Mouse (Mus musculus): ENCODE measurements around the gene Abcg5.
A peak's percentile ranks its signal among the peaks of the same experiment; 100 is the strongest.

Abcg5 gene

DNA sequence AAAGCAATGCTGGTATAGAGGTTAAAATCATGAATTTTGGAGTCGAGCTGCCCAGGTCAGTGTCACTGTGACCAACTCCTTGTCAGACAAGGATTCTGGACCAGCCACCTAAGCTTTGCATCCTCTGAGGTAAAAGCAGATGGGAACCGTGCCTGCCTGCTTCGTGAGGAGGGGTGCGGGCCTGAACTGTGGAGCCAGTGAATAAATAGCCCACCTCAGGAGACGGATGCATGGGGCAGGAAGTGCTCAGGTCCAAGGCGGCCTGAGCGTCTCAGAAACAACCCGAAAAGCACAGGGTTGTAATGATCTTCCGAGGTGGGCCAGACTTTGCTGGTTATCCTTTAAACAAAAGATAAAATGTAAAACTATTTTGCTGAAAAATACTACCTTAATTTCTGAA lies 37.7 kb downstream of the Abcg5 start:
- DNase-seq (ENCODE audit: low read depth, low spot score): no peak

DNA sequence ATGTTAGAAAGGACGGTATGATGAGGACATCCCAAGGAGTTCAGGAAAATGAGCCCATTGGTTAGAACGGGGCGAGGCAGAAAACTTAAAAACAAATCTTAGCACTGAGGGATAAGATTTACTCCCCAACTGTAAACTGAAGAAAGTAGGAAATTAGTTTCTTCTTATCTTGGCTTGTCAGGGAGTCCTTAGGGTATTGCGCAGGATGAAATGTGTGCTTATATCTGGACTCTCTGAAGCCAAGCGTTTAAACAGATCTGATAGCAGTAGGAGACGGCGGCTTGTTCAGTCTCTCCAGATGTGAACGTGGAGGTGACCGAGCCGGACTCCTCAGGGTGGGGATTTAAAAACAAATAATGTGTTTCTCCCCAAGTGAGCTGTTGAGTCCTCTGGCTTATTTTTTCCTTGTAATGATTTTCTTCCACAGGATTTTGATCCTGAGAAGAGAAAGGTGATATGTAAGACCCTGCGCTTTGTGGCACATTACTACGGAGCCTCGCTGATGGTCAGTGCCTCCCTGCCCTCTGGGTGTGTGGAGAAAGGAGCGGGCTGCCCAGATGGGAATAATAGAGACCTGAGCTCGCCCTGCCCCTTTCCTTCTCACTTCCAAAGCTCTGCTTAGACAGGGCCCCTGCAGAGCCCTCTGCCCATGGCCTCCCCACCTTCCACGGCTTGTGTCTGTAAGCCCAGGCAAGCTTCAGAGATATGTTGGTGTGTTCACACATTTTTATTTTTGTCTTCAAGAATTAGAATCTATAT lies 38.3 kb downstream of the Abcg5 start:
- no peak for DNase-seq (ENCODE audit: low read depth, low spot score)

DNA sequence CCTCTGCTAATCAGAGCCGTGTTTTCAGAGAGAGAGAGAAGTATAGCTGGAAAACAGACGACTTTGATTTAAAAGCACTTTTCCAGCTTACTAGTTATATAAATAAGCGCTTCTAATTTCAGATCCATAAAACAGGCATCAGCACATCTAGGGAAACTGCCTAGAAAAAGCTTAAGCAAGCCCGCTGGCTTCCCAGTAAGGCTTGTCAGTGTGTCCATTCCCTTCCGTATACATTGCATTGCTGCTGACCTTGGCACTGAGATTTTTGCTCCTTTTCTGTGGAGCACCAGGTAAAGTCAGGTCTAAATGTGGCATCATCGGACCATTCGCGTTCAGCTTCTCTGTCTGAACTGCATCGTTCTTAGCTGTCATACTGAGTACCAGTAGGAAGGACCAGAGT lies 40.5 kb downstream of the Abcg5 start:
- no peak for DNase-seq (ENCODE audit: low read depth, low spot score)

DNA sequence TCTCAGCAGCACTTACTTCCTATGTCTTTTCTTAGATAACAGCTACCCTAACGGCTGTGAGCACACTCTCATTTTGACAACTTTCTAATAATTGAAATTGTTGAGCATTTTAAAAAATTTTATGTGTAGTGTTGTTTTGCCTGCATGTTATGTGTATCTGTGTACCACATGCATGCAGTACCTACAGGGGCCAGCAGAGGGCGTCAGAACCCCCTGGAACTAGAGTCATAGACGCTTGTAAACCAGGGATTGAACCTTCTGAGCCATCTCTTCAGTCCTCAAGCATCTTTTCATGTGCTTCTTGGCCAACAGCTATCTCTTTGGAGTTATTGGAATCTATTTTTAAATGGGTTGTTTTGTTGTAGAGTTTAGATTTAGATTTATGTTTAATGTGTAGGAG lies 40.9 kb downstream of the Abcg5 start:
- DNase-seq (ENCODE audit: low read depth, low spot score): no peak

DNA sequence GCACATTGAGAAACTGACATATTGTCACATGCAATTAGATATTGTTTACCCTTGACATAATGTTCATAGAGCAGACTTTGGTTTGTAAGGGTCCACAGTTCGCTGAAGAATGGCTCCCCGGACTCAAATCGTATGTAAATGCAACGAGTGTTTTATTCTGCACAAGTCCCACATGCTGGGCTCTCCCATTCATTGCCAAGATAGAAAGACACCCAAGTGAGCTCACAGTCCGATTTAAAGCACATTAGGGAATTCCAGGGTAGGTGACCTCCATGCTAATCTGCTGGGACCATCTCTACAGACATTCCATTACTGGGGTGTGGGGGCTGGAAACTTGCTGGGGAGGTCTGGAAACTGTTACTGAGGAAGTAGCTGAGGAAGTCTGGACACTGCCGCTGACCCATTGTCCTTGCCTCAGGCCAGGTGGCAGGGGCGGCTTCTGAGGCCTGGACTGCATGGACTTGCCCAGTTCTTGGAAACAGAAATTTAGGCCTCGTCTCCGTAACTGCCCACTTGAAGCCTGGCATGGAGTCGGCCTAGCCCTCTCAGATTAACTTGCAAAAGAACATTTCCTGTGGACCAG lies 42.9 kb downstream of the Abcg5 start:
- DNase-seq (ENCODE audit: low read depth, low spot score): no peak

DNA sequence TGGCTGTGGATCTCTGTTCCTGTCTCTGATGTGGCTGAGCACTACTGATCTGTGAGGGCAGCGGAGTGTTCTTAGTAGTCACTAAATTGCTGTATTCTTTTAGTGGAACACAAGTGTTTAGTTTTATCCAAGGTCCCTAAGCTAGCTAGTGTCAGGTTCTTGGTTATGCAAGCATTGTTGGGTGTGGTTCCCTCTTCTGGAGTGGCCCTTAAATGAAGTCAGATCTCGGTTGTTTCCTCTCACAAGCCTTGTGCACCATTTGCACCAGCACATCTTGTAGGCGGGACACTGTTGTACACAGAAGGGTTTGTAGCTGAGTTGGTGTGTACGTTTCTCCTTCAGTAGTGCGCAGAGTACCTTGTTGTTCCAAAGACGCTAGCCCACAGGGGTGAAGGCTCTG lies 44.8 kb downstream of the Abcg5 start:
- DNase-seq (ENCODE audit: low read depth, low spot score): no peak

DNA sequence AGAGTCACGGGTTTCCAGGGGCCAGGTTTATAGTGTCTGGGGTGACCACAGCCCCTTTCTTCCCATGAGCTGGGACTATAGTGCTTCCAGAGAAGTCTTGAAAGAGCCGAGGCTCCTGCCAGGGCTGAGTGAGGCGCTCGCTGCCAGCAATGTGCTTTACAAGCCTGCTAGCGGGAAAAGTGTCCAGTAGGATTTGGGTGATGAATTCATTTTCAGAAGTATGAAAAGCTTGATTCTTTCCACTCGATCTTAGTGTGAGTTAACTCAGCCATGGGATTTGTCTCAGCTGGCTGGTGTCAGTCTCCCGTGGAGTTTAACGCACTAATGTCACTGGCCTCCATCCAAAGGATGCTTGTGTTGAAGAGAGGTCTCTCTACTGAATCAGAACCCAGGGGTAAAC lies 46.5 kb downstream of the Abcg5 start:
- DNase-seq (ENCODE audit: low read depth, low spot score): no peak

DNA sequence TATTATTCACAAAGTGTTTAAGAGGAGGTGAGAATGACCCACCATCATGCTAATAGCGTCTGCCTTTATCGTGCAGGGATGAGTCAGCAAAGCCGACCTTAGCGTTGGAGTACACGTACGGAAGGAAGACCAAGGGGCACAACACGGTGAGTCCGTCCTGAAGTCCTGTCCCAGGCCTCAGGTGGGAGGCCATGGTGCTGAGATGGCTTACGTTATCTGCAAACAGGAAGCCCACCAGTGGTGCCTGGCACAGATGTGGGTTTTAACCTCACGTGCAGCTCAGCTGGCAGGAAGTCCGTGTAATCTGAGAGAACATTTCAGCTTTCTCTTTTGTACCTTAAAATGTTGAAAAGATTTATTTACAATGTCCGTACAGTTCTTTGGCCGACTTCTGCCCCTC lies 49.4 kb downstream of the Abcg5 start:
- no peak for DNase-seq (ENCODE audit: low read depth, low spot score)

DNA sequence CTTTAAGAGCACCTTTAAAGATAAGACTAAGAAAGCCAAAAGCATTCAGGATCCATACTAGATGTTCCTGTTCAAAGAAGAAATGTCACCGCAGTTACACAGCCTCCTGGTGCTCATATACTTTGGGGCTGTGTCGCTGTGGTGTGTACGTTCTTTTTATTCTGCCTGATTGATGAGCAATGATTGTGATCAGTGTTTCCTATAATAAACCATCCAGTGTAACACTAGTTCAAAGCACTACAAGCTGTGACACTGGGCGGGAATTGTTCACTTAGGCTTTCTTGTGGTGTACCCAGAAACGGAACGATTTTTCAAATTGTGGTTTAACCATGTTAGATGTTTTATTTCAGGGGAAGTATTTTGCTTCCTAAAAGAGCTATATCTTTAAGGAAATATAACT lies 51.0 kb downstream of the Abcg5 start:
- no peak for DNase-seq (ENCODE audit: low read depth, low spot score)

DNA sequence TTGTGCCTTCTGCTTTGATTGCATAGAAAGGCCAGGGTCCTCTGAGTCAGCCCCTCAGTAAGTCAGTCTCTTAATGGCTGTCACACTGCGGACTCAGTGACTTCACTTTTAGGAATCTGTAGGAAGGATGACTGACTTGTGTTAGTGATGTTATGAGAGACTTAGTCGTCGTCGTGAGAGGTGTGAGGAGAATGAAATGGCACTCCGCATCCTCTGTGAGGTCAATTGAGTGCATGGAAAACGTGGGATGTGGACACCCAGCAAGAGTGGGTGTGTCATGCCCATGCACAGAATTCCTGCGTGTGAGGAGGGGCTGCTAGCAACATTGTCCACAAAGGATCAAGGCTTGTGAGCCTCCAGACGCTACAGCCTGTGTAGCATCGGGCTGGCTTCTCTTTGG lies 54.2 kb downstream of the Abcg5 start:
- DNase-seq (ENCODE audit: low read depth, low spot score): no peak

DNA sequence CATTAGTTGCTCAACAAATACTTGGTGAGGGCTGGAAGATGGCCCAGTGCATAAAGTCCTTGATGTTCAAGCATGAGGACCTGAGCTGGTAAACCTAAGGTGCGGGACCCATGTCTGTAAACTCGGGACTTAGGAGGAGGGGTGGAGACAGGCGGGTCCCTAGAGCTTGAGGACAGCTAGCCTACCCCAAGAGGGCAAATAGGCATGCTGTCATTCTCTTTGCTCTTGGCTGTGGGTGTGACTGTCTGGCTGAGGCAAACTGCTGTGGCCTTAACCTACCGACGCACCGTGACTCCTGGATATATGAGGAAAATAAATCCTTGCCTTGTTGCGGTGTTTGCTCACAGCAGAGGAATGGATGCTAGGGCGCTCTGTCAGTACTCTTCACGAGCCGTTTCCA lies 55.1 kb downstream of the Abcg5 start:
- DNase-seq (ENCODE audit: low read depth, low spot score): no peak

DNA sequence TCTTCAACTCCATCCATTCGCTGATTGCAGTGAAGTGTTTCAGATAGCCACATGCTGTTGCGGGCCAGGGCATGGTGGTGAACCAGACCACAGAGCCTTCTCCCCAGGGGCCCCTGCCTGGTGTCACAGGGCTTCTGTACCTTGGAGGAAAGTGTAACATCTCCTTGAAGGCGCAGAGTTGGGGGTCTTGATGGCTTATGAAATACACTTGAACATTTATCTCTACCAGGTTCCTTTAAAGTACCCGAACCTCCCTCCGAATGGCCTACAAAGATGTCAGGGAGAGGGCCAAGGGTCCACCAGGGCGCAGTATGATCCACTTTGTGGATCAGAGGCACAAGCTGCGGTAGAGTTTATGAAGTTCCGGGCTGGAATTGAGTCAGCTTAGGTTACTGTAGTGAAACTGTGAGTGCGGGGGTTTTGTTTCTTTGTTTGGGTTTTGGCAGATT lies 55.9 kb downstream of the Abcg5 start:
- DNase-seq (ENCODE audit: low read depth, low spot score): no peak

DNA sequence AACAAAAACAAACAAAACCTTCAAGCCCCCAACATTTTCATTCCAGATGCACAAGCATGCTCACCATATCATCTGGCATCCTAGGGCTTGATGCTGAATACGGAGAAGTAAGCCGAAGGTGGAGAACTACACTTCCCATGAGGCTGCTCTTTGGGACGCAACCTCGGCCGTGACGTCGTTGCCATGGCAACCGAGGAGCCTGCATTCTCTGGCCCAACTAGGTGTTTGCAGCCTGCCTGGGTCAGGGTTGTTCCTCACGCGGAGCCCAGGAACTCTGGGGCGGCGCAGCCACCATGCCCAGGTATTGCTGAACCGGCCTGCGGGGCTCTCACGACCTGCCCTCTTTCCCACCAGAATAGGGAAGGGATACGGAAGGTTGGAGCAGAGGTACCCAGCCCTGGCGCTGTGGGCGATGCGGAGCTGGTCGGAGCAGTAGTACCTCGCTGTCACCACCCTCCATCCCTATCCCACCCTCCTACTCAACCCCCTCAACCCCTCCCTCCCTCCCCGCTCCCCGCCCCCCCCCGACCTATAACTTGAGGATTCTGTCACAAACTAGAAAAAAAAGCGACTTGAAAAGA lies 56.4 kb downstream of the Abcg5 start, which contains the start of gene Dync2li1:
Gene Dync2li1, plus strand, starts transcription at position 221 of the 581 bp plus-strand sequence.
- DNase-seq (ENCODE audit: low read depth, low spot score): peak; percentile 95

DNA sequence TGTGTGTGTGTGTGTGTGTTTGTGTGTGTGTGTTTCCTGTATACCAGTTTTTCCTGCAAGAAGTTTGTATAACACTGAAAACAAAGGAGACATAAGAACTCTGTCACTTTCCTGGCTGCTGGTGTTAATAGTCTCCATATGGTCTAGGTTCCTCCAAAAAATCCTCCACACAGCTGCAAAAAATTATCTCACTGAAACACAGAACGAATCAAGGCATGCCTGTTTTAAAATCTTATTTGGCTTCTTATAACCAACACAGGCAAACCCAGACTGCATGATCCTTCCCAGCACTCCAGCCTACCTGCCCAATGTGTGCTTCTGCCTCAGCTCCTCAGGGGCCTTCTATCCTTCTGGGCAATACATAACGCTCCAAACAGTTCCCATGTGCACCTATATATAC lies 59.9 kb downstream of the Abcg5 start:
- DNase-seq (ENCODE audit: low read depth, low spot score): no peak

DNA sequence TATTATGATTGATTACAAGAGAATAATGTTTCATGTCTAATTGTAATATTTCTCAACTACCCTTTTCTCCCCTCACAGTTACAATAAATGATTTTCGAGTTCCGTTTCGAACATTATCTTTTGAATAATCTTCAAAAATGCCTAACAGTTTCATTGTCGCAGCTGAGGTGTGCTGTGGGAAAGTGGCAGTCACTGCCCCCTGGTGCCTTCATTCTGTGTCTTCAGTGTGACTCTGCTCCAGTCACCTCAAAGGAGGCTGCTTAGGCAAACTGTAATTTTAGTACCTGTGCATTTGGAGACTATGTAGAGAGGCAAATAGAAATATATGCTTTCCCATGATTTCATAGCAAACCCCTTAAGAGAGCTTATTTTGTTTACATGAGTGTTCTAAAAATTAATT lies 60.8 kb downstream of the Abcg5 start:
- DNase-seq (ENCODE audit: low read depth, low spot score): no peak

DNA sequence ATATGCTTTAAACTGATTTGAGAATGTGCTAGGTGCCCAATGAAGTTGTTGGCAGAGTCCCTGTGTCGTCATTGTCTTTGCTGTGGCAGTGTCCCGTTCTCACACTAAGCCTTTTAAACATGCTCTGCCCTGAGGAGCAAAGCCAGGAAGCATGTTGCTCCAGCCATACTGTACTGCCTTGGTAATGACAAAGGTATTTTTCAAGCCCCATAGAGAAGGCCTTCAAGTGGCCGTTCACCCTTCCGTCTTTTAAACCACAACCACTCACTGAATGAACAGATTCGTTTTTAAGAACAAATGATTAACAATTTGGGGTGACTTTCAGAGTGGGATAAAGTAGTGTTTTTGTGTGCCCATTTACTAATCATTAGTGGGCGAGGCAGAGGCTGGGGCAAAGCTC lies 61.6 kb downstream of the Abcg5 start:
- DNase-seq (ENCODE audit: low read depth, low spot score): no peak

DNA sequence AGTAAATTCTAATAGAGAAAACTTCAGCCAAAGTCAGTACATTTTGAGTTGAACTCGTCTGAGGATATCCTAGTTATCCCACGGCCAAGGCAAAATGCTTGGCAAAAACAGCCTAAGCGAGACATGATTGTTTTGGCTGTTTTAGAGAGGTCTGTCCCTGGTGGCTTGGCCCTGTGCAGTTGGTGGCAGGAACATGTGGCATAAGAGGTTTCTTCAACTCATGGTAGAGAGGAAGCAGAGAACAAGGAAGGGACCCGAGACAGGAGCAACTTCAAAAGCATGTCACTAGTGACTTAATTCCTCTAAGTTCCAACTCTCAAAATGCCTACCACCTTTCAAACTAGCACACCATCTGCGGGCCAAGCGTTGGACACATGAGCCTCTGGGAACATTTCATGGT lies 62.2 kb downstream of the Abcg5 start:
- no peak for DNase-seq (ENCODE audit: low read depth, low spot score)

DNA sequence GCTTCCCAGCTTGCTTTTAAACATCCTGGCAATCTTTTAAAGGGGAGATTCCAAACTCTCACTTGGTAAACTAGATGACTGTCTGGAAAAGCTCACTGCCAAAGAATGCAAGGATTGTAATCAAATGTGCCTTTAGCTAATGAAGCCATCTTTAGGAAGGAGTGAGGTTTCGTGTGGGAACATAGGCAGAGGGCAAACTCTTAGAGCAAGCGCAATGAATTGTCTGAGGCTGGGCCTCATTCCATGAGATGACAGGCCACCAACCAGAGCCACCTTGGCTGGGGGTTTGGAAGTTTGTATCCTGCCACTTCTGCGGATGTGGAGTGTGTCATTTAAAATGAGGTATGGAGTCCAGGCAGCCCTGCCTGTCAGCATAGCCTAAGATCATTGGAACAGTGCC lies 62.7 kb downstream of the Abcg5 start:
- no peak for DNase-seq (ENCODE audit: low read depth, low spot score)

DNA sequence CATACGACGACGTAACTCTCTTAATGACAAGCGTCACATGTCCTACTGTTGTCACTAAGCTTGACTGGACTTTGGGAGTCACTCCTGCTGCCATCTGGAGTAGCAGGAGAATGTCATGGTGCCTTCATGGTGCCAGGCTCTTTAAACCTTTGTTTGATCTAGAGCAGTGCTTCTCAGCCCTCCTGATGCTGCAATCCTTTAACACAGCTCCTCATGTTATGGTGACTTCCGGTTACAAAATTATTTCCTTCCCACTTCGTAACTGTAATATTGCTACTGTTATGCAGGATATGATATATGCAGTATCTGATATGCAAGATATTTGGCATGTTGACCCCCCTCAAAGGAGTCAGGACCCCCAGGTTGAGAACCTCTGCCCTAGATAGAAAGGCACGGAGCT lies 63.7 kb downstream of the Abcg5 start:
- DNase-seq (ENCODE audit: low read depth, low spot score): no peak

DNA sequence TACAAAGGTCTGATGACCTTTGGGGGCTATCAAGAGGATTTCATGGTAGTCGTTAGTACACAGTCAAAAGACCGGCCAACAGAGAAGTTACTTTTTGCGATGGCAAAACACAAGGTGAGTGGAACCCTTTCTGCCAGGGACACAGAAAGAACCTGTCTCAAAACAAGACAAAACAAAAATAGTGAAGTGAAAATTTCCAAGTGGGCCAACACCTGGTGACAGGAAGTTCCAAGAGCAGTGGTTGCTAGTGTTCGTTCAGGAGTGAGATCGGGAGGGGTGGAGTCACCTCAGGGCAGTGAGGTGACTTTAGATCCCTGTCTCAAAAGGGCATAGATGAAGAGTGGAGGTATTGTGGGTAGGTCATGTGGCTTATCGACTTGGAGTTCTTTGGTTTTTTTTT lies 64.9 kb downstream of the Abcg5 start:
- DNase-seq (ENCODE audit: low read depth, low spot score): no peak

DNA sequence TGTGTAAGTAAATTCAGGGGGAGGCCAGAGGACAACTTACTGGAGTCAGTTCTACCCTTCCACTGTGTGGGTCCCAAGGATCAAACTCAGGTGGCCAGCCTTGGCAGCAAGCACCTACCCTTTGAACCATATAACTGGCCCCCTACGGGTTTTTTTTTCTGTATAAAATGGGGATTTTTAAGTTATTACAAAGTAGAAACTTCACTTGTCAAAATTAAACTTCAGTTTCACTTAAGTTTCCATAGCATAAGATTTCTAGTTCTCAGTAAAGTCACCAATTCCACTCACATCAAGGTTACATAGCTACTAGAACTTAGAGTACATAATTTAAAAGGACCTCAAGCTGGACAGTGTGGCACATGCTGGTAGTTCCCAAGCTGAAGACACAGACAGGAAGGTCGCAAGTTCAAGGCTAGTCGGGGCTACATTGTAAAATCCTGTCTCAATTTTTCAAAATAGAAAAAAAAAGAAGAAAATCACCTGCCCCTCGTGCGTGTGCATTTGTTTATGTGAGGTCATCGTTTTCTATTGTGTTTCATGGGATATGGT lies 66.2 kb downstream of the Abcg5 start:
- no peak for DNase-seq (ENCODE audit: low read depth, low spot score)

DNA sequence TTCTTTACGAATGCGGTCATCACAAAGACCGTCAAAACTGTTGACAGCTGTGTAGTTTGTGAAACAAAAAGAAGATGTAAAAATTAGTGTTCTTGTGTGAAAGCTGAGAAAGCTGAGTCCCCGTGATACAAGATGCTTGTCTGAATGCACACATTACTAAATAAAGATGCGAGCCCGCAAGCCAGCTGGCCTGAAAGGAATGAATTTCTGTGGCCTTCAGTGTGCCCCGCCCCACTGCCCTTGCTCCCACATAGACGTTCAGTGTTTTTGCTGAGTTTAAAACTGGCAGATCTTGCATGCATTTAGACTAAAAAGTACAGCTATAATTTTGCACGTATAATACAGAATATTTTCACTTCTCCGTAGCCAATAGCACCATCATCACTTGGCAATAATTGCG lies 67.0 kb downstream of the Abcg5 start:
- no peak for DNase-seq (ENCODE audit: low read depth, low spot score)

DNA sequence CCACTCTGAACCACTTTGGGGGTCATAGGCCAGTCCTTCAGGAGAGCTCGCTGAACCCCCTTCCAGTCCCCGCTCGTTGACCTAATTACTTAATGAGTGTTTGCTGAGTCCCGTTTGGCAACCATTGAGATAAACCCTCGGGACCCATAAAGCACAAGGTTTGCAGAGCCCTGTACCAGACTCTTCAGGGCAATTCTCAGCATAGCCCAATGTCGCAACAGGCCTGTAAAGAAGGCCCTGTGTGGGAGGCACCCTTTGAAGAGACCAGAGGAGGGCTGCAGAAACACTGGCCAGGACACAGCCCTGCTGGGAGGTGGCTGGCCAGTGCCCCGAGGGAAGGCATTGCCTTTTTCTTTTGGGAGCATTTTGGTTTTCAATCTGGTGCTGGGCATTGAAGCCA lies 70.8 kb downstream of the Abcg5 start:
- DNase-seq (ENCODE audit: low read depth, low spot score): no peak
